Mouse (Mus musculus) cerebellum, adult 2 months (tissue): ENCODE measurements around the gene Lrrc75b.

ENCODE experiments used
- CTCF ChIP-seq: fragments of 200-500 bp; IDR thresholded peaks from 2 replicates; pipeline ENCODE4 v1.5.1; 2011; ENCODE audit warnings: low read depth, mild to moderate bottlenecking, control low read depth, low read length, moderate library complexity, borderline replicate concordance; ENCODE audit not compliant: insufficient read depth
- POLR2A ChIP-seq: fragments of 200-500 bp; IDR thresholded peaks from 2 replicates; pipeline ENCODE4 v1.6.1; 2011; ENCODE audit warnings: low read length, control low read depth, borderline replicate concordance; ENCODE audit not compliant: insufficient read depth

- TF ChIP-seq CTCF: no peak
- no peak for TF ChIP-seq POLR2A
These were observed 48.8 kb upstream of the Lrrc75b start for GRCm38 (mm10) chr10:75608975-75609374.
